Mouse (Mus musculus) frontal cortex, postnatal 36 days (tissue): Measurements from ENCODE around the gene Inpp5f.
A peak's percentile ranks its signal among the peaks of the same experiment; 100 is the strongest.
"Not testable (repeated sequence)": the region's sequence is repeated elsewhere in the genome, so short reads cannot be mapped to it uniquely, and the experiment has no call there.

Experiments
- DNase-seq, 2 experiments: peaks; one replicate each; pipeline ENCODE4 v3.0.0; 2022; ENCODE audit warnings: low spot score in 2 of 2

Gene Inpp5f

GRCm38 (mm10) chr7:128592118-128592935 is 18.8 kb upstream of the Inpp5f start:
- peak; percentile 29 to 58 for DNase-seq

GRCm38 (mm10) chr7:128592936-128593241 is 18.2 kb upstream of the Inpp5f start:
- DNase-seq: no peak

GRCm38 (mm10) chr7:128596274-128596673 is 14.9 kb upstream of the Inpp5f start:
- DNase-seq: no peak

GRCm38 (mm10) chr7:128599072-128599471 is 12.1 kb upstream of the Inpp5f start:
- DNase-seq: no peak

GRCm38 (mm10) chr7:128601826-128602225 is 9.3 kb upstream of the Inpp5f start:
- DNase-seq: no peak

- DNase-seq: not testable (repeated sequence)
Measured at GRCm38 (mm10) chr7:128609936-128610335, 1.2 kb upstream of the Inpp5f start.

- no peak for DNase-seq
Measured at GRCm38 (mm10) chr7:128610490-128610889, 638 bp upstream of the Inpp5f start.

GRCm38 (mm10) chr7:128611799-128612411 is 777 bp downstream of the Inpp5f start:
- DNase-seq: peak in 1 of 2 experiments; percentile 23

- no peak for DNase-seq
Measured at GRCm38 (mm10) chr7:128612521-128613181, 1.5 kb downstream of the Inpp5f start.

- no peak for DNase-seq
Measured at GRCm38 (mm10) chr7:128613578-128613977, 2.5 kb downstream of the Inpp5f start.

- no peak for DNase-seq
Measured at GRCm38 (mm10) chr7:128617587-128617986, 6.5 kb downstream of the Inpp5f start.

GRCm38 (mm10) chr7:128620178-128620577 is 9.1 kb downstream of the Inpp5f start:
- no peak for DNase-seq

GRCm38 (mm10) chr7:128622266-128622961 is 11.3 kb downstream of the Inpp5f start:
- peak in 1 of 2 experiments; percentile 36 for DNase-seq

- DNase-seq: no peak
Measured at GRCm38 (mm10) chr7:128622994-128623393, 11.9 kb downstream of the Inpp5f start.

GRCm38 (mm10) chr7:128625382-128625781 is 14.3 kb downstream of the Inpp5f start:
- no peak for DNase-seq

- no peak for DNase-seq
Measured at GRCm38 (mm10) chr7:128626601-128627000, 15.5 kb downstream of the Inpp5f start.

- no peak for DNase-seq
Measured at GRCm38 (mm10) chr7:128627251-128627650, 16.1 kb downstream of the Inpp5f start.

- DNase-seq: no peak
Measured at GRCm38 (mm10) chr7:128627723-128628122, 16.6 kb downstream of the Inpp5f start.

GRCm38 (mm10) chr7:128633156-128633555 is 22.0 kb downstream of the Inpp5f start:
- no peak for DNase-seq

- no peak for DNase-seq
Measured at GRCm38 (mm10) chr7:128639925-128640485, 28.9 kb downstream of the Inpp5f start.

- no peak for DNase-seq
Measured at GRCm38 (mm10) chr7:128641571-128641970, 30.4 kb downstream of the Inpp5f start.

- no peak for DNase-seq
Measured at GRCm38 (mm10) chr7:128642386-128642785, 31.3 kb downstream of the Inpp5f start.
